Mouse (Mus musculus) brain, embryonic 14.5 days (tissue): ENCODE results near the gene Avpi1. TPM values are rescaled to one million over a fixed set of nuclear protein-coding genes. Genes with fewer than 3 reads are reported as not detected.

Experiments
- DNase-seq: peaks from one replicate; pipeline ENCODE4 v3.0.0-alpha.2; 2011; ENCODE audit warnings: low read depth
- CTCF ChIP-seq: fragments of 200-500 bp; IDR thresholded peaks from 2 replicates; pipeline ENCODE4 v1.5.1; 2012; ENCODE audit warnings: inconsistent platforms, mild to moderate bottlenecking, moderate library complexity, borderline replicate concordance; ENCODE audit not compliant: insufficient read depth, insufficient read length; ENCODE audit errors: extremely low read depth
- POLR2A ChIP-seq: fragments of 200-500 bp; IDR thresholded peaks from 2 replicates; pipeline ENCODE4 v1.6.1; 2012; ENCODE audit warnings: mild to moderate bottlenecking, inconsistent platforms, borderline replicate concordance; ENCODE audit not compliant: poor library complexity, insufficient read depth, insufficient read length, severe bottlenecking; ENCODE audit errors: extremely low read depth
- polyA plus RNA-seq: library from polyadenylated mRNA; depleted of rRNA; stranded (reverse); fragments of >200 nt; gene quantifications from 2 replicates; pipeline ENCODE4 v1.2.3, GENCODE M21; 2012; rRNA removed

Gene Avpi1
- 4.5 and 5.4 TPM in 2 replicates for polyA plus RNA-seq

DNA sequence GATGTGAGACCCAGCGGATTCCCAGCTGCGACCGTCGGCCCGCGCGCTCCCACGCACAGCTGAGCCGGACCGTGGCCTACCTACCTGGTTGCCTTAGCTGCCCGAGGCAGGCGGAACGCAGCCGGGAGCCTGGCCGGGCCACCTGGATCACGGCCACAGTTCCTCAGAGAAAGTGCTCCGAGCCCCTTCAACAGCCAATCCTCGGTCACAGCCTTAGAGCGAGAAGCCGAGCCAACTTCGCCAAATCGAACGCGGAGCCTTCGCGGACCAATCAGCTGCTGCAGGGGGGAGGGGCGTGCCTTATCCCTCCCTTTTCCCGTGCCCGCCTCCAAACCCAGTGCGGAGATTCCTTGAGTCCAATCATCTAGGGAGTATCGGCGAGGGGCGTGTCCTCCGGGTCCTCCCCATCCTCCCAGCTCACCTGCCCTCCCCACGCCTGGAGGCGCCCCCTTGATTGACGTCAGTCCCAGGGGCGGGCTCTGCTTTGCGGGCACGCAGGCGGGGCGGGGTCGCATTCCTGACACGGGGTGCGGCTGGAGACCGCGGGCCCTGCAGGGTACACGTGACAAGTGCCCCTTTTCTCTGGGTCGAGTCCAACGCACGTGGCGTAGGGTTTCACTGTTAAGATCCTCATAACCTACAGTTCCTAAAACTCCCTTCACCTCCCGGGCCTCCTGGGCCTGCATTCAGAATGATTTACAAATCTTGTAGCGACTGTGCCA, at the start of gene Avpi1:
Avpi1 (minus strand) TSS at position 273 of the 722 bp plus-strand sequence.
- TF ChIP-seq POLR2A: 0 out of 2 replicates have a peak, but pooled peaks have one; percentile 6
- TF ChIP-seq CTCF: no peak

DNA sequence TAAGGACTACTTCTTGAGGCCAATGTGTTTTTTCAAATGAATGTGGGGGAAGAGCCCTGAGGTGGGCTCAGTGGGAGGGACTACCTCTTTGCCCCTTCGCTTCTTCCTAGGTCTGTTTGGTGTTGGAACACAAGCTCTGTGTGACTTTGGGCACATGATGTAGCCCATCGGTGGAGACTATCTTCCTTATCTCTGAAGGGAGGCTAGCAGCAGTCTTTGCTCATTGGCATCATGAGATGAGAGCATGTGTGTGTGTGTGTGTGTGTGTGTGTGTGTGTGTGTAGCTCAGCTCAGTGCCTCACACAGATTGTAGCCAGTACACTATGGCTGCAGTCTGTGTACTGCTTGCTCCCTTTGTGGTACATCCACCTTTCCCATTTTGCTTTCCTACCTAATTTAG, 48.6 kb upstream of the Avpi1 start:
- TF ChIP-seq POLR2A: no peak
- no peak for TF ChIP-seq CTCF
- DNase-seq: no peak

More for the DNA sequence above, at the start of gene Avpi1:
- peak; percentile 99 for DNase-seq

- TF ChIP-seq CTCF: no peak
- TF ChIP-seq POLR2A: no peak
- no peak for DNase-seq
Observed at GRCm38 (mm10) chr19:42176841-42177240, 48.0 kb upstream of the Avpi1 start.

DNA sequence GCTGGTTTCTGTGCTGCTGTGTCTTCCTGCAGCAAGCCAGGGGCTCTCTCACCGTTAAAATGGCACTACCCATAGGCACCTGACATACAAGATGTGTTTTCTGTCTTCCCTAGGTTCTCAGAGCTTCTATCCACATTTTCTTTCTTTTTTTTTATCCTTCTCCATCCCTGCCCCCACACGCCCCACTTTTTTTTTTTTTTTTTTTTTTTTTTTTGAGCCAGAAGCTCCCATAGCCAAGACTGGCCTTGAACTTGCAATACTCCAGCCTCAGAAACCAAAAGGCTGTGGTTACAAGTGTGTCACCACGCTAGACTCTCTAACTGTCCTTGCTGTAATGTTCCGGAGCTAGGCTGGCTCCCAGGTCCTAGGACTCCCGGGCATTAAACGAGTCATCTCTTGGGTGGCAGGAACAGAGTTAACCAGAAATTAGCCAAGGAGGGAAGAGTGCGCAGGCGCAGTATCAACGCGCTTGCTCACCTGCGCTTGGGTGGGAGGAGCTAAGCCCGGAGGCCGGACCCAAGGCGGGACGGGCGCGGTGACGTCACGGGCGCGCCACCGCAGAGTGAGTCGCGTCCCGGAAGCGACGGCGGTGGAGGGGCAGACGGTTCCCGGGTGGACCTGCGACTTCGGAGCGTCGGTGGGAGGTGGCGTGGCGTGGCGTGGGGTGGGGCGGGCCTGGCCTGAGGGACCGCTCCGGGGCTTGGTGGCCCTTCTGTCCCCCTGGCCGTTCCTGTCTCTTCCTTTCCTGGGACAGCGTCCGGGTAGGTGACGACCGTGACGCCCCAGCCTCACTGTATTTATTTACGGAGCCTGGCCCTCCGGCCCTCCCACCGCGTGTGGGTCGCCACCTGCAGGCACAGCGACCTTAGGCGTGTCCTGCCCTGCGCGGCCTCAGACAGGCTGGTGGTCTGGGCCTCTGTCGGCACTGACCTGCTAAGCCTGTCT, 41.4 kb upstream of the Avpi1 start:
- TF ChIP-seq CTCF (no peak), POLR2A (peak; percentile 92)
- DNase-seq: peak; percentile 98

GRCm38 (mm10) chr19:42169322-42169975, 40.6 kb upstream of the Avpi1 start:
- DNase-seq: no peak

DNA sequence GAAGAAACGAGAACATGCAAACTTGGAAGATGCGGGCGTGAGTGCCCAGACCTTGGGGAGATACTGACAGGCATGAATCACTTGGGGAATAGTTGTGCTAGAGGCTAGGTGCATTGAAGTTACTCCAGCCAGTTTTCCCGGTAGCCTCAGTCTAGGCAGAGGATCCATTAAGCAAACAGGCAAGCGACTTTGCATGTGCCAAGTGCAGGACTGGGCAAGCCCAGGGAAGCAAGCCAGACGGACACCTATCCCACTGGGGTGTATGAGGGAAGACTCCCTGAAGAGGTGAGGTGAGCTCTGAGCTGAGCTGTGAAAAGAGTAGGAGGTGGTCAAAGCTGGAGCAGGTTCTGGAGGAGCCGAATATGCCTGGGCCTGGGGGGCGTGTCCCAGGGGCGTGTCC, 38.6 kb upstream of the Avpi1 start:
- DNase-seq: no peak

More at GRCm38 (mm10) chr19:42169322-42169975, 40.6 kb upstream of the Avpi1 start:
- TF ChIP-seq POLR2A (no peak), CTCF (no peak)

DNA sequence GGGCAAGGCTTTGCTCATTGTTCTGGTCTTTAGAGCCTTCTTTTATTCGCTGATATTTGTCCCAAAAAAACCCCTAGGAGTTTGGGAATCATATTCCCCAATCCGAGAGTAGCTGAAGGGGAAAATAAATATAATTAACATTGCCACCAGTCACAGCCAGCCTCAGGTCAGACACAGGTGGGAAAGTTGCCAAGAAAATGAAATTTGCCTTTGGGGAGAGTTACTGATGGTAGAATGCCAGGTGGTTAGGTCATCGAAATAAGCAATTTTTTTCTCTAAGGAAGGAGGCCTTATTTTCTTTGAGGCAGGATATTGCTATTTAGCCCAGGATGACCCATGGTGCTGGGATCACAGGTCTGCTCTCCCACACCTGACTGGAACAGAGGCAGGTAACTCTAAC, 37.9 kb upstream of the Avpi1 start:
- DNase-seq: no peak
- TF ChIP-seq POLR2A: no peak
- no peak for TF ChIP-seq CTCF

More for the DNA sequence above, 38.6 kb upstream of the Avpi1 start:
- TF ChIP-seq POLR2A: no peak
- TF ChIP-seq CTCF: no peak

DNA sequence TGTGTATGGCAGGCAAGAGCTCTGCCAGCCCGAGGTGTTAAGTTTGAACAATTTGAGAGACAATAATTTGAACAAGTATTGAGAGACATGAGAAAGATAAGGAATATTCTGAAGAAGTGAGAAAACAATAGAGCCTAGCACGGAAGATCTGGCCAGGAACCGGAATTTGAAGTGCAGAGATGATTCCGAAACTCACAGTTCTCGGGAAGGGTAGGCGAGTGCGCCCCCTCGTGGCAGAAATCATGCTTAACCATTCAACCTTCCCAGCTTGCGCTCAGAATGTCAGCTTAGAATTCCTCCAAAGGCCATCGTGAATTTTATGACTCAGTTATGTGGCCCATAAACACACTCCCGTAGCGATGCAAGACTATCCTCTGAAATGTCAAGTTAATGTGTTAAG, 37.3 kb upstream of the Avpi1 start:
- DNase-seq: peak; percentile 81
- TF ChIP-seq CTCF: peak; percentile 95
- no peak for TF ChIP-seq POLR2A

DNA sequence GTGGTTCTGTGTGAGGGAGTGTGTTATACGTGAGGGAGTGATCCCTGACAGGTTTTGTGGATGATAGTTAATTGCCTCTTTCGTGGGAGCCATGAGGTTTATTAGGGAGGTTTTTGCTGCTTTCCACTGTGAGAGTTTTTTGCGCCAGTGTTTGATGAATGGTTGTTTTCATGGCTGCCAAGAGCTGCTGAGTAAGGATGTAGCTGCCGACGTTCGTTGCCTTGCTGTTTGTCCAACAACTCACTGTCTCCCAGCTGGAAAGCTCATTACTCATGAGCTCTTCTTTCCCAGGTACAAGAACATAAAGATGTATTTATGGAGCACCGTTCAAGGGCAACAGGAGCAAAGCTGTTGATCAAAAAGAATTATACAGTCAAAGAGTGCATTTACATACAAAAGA, 35.3 kb upstream of the Avpi1 start:
- no peak for TF ChIP-seq POLR2A
- no peak for TF ChIP-seq CTCF
- peak; percentile 53 for DNase-seq

DNA sequence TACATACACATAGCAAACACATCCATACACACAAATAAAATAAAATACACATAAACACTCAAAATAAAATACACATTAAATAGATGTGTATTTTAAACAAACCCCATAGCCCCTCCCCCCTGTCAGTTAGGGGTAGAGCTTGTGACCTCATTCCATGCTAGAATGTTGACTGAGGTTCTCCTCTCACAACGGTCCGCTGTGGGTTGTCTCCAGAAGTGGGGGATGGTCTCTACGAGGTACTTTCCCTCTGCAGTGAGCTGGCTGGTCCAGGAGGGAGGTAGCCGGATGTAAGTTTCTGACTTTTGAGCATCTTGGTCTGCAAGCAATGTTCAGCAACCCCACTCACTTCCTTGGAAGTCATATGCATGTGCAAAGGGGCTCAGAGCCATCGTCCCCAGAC, 34.9 kb upstream of the Avpi1 start, which contains the start of gene Zfyve27:
Zfyve27 (plus strand) TSS at position 188 of the 400 bp plus-strand sequence.
- no peak for DNase-seq
- TF ChIP-seq POLR2A (no peak), CTCF (no peak)
